Mouse (Mus musculus) C2C12 (cell line): ENCODE measurements around the gene Gapvd1.

Source experiments
- CEBPB ChIP-seq: IDR thresholded peaks from one replicate; pipeline ENCODE4 v1.6.1; 2011; ENCODE audit warnings: low read depth, mild to moderate bottlenecking, control low read depth, moderate library complexity
- CTCF ChIP-seq: IDR thresholded peaks from one replicate; pipeline ENCODE4 v1.5.1; 2011; ENCODE audit not compliant: control insufficient read depth, insufficient read depth, insufficient read length
- FOSL1 ChIP-seq: IDR thresholded peaks from one replicate; pipeline ENCODE4 v1.8.0; 2011; ENCODE audit warnings: mild to moderate bottlenecking, low read length; ENCODE audit not compliant: poor library complexity, insufficient read depth, severe bottlenecking
- MAX ChIP-seq: IDR thresholded peaks from one replicate; pipeline ENCODE4 v1.6.1; 2011; ENCODE audit warnings: mild to moderate bottlenecking, control low read depth
- MYOD1 ChIP-seq: IDR thresholded peaks from one replicate; pipeline ENCODE4 v1.6.1; 2011; ENCODE audit warnings: low read depth; ENCODE audit not compliant: control insufficient read depth, insufficient read length
- MYOG ChIP-seq: IDR thresholded peaks from one replicate; pipeline ENCODE4 v1.6.1; 2011; ENCODE audit not compliant: control insufficient read depth, insufficient read length; ENCODE audit errors: extremely low read depth
- USF1 ChIP-seq: IDR thresholded peaks from one replicate; pipeline ENCODE4 v1.6.1; 2011; ENCODE audit warnings: low read depth, mild to moderate bottlenecking, control low read depth, moderate library complexity

DNA sequence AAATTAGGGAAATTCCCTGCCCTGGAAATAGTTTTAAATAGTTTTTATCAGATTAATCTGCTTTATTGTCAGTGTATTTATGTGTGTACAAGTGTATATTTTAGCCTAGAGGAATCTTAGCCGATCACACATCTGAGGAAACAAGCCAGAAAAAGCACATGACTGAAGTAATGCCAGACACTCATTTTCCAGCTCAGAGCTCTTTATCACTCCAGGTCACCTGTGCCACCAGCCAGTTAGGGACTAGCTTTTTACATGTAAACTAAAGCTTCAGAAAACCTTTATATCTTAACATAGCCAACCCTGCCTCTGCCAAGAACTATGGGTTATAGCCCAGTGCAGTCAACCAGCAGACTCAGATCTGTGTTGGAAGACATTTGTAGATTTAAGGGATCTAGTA, 49.8 kb upstream of the Gapvd1 start:
- TF ChIP-seq CTCF: no peak
- TF ChIP-seq MYOG: no peak
- no peak for TF ChIP-seq USF1
- TF ChIP-seq MAX: no peak
- TF ChIP-seq FOSL1: no peak
- no peak for TF ChIP-seq CEBPB
- no peak for TF ChIP-seq MYOD1
